Mouse (Mus musculus) ES-CJ7 (cell line): ENCODE data around the gene D6Ertd527e.
"Not testable (repeated sequence)": the region's sequence is repeated elsewhere in the genome, so short reads cannot be mapped to it uniquely, and the experiment has no call there.

Experiments used
- DNase-seq: peaks from one replicate; pipeline ENCODE4 v3.0.0; 2011; ENCODE audit warnings: low read depth, low spot score

Gene D6Ertd527e

GRCm38 (mm10) chr6:87104123-87104796 lies at the start of gene D6Ertd527e:
Gene D6Ertd527e, plus strand, starts transcription at chr6:87104746.
- no peak for DNase-seq

GRCm38 (mm10) chr6:87059754-87060153 lies 44.8 kb upstream of the D6Ertd527e start:
- no peak for DNase-seq

GRCm38 (mm10) chr6:87063586-87063985 lies 41.0 kb upstream of the D6Ertd527e start:
- no peak for DNase-seq

- DNase-seq, result no peak
These were observed 36.3 kb upstream of the D6Ertd527e start for GRCm38 (mm10) chr6:87068209-87068608.

GRCm38 (mm10) chr6:87069195-87069900 lies 35.2 kb upstream of the D6Ertd527e start:
- DNase-seq, result no peak

GRCm38 (mm10) chr6:87070641-87071040 lies 33.9 kb upstream of the D6Ertd527e start:
- DNase-seq, result no peak

GRCm38 (mm10) chr6:87072759-87073158 lies 31.8 kb upstream of the D6Ertd527e start:
- DNase-seq, result no peak

GRCm38 (mm10) chr6:87075092-87075685 lies 29.4 kb upstream of the D6Ertd527e start:
- no peak for DNase-seq

- no peak for DNase-seq
These were observed 25.1 kb upstream of the D6Ertd527e start for GRCm38 (mm10) chr6:87079457-87079856.

- DNase-seq, result no peak
These were observed 19.5 kb upstream of the D6Ertd527e start for GRCm38 (mm10) chr6:87085026-87085425.

GRCm38 (mm10) chr6:87088356-87088755 lies 16.2 kb upstream of the D6Ertd527e start:
- DNase-seq, result no peak

GRCm38 (mm10) chr6:87090877-87091276 lies 13.7 kb upstream of the D6Ertd527e start:
- DNase-seq, result no peak

GRCm38 (mm10) chr6:87092476-87092875 lies 12.1 kb upstream of the D6Ertd527e start:
- DNase-seq, result no peak

GRCm38 (mm10) chr6:87093631-87094030 lies 10.9 kb upstream of the D6Ertd527e start:
- not testable (repeated sequence) for DNase-seq

GRCm38 (mm10) chr6:87099261-87099660 lies 5.3 kb upstream of the D6Ertd527e start:
- no peak for DNase-seq

- no peak for DNase-seq
These were observed 4.8 kb upstream of the D6Ertd527e start for GRCm38 (mm10) chr6:87099671-87100296.

GRCm38 (mm10) chr6:87100297-87101020 lies 4.1 kb upstream of the D6Ertd527e start:
- no peak for DNase-seq

- DNase-seq, result peak; percentile 82
These were observed 3.1 kb upstream of the D6Ertd527e start for GRCm38 (mm10) chr6:87101281-87101954.

GRCm38 (mm10) chr6:87101955-87102353 lies 2.6 kb upstream of the D6Ertd527e start:
- no peak for DNase-seq

GRCm38 (mm10) chr6:87102421-87102911 lies 2.1 kb upstream of the D6Ertd527e start:
- DNase-seq, result no peak

- DNase-seq, result no peak
These were observed 1.2 kb upstream of the D6Ertd527e start for GRCm38 (mm10) chr6:87103314-87103713.
